Mouse (Mus musculus) E14TG2a.4 (cell line): Measurements from ENCODE around the gene Dtx4.

Experiments used
- H3K27me3 ChIP-seq: 2 replicates; pipeline ENCODE4 v1.6.1; 2014; ENCODE audit warnings: low read length, control low read depth; ENCODE audit not compliant: insufficient read depth
- H3K36me3 ChIP-seq: 2 replicates; pipeline ENCODE4 v1.6.1; 2014; ENCODE audit warnings: low read length, control low read depth; ENCODE audit not compliant: insufficient read depth
- H3K4me1 ChIP-seq: replicated peaks from 2 replicates; pipeline ENCODE4 v1.6.1; 2014; ENCODE audit warnings: low read depth, low read length, control low read depth
- H3K4me3 ChIP-seq: replicated peaks from 2 replicates; pipeline ENCODE4 v1.5.1; 2014; ENCODE audit warnings: mild to moderate bottlenecking, low read length
- H3K9me3 ChIP-seq: 2 replicates; pipeline ENCODE4 v1.6.1; 2014; ENCODE audit warnings: low read length, control low read depth
- CTCF ChIP-seq: conservative IDR thresholded peaks from 2 replicates; pipeline ENCODE4 v1.5.1; 2014; ENCODE audit warnings: low read length
- NANOG ChIP-seq: IDR thresholded peaks from 2 replicates; pipeline ENCODE4 v1.6.1; 2014; ENCODE audit warnings: borderline replicate concordance, low read length, mixed read lengths
- POU5F1 ChIP-seq: IDR thresholded peaks from 2 replicates; pipeline ENCODE4 v1.6.1; 2014; ENCODE audit warnings: low read length, borderline replicate concordance

Gene Dtx4

DNA sequence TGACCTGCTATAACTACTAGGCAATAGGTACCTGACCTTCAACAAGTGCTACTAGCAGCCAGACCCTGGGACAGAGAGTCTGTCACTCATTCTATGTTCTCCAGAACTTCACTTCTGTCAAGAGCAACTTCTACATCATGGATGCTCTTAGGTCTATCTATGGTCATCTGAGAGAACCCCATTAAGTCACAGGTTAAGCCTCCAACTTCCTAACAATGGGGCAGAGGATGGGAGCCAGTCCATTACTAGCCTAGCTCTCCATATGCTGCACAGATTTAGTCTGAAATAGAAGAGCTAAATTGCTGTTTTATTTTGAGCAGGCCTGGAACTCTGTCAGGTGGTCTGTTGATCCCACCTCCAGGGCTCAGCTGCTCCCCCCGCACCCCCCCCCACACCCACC, 2.3 kb downstream of the Dtx4 start:
- no peak for TF ChIP-seq CTCF
- no peak for TF ChIP-seq NANOG
- no peak for TF ChIP-seq POU5F1
- Histone ChIP-seq H3K27me3 (peaks cover 42% of the 10 kb centered on the region), H3K4me3 (no peak overlapping the region), H3K9me3 (no peaks in the 10 kb centered on the region), H3K4me1 (peaks cover 29% of the 10 kb centered on the region), H3K36me3 (no peaks in the 10 kb centered on the region)

DNA sequence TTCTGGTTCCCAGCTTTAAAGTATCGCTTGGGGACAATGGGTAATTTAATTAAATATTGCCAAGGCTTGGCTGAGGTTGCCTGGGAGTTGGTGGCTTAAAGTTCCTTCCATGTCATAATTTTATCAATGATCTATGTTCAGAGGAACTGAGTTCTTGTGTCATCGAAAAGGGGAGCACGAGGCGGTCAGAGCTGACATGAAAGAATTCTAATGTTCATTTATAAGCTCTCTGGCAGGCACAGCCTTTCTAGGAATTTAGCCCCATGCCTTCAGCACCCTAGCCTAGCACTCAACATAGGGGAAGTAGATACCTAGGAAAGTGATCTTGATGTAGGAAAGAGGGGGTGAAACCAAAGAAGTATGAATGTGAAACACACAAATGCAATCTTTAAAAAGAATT, 2.9 kb downstream of the Dtx4 start:
- Histone ChIP-seq H3K27me3 (peaks cover 42% of the 10 kb centered on the region), H3K36me3 (no peaks in the 10 kb centered on the region), H3K4me1 (peaks cover 36% of the 10 kb centered on the region), H3K9me3 (no peaks in the 10 kb centered on the region), H3K4me3 (no peak overlapping the region)
- TF ChIP-seq CTCF (no peak), POU5F1 (no peak), NANOG (no peak)

DNA sequence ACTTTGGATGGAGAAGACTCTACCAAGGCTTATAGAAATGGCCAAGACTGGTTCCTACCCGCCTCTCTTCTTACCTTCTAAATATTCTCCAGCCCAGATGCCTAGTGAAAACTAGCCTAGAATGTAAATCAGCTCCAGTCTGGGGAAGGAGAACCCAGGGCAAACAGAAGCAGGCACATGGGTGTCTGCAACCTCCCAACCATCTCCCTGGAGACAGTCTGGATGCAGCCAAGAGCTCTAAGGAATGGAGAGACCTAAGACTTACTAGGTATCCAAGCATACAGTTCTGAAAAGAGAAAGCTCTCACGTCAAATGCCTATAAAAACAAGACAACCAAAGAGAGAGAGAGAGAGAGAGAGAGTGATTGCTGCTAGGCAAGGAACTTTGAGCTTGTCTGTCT, 3.3 kb downstream of the Dtx4 start:
- Histone ChIP-seq H3K4me3 (no peak overlapping the region), H3K9me3 (no peaks in the 10 kb centered on the region), H3K36me3 (no peaks in the 10 kb centered on the region), H3K27me3 (peaks cover 42% of the 10 kb centered on the region), H3K4me1 (peaks cover 36% of the 10 kb centered on the region)
- TF ChIP-seq POU5F1 = no peak
- no peak for TF ChIP-seq NANOG
- TF ChIP-seq CTCF = no peak

DNA sequence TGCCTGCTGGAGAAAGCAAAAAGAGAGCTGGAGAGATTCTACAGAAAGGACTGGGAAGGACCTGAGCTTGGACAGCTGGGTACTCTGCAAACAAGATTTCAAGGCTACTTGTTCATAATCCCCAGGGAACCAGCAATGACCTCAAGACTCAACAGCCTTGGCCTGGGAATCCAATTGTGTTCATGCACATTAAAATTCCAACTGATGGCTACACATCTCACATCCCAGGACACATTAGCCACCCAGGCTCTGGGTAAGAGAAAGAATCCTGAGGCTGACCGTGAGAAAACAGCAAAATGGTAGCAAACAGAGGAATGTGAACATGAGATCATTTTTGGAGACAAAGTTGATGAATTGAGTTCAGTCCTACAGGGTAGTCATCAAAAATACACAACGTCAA, 5.0 kb downstream of the Dtx4 start:
- Histone ChIP-seq H3K4me3 (no peak overlapping the region), H3K27me3 (peaks cover 40% of the 10 kb centered on the region), H3K4me1 (peaks cover 36% of the 10 kb centered on the region), H3K9me3 (no peaks in the 10 kb centered on the region), H3K36me3 (peaks cover 3% of the 10 kb centered on the region; the same call in 1 of the 2 replicates)
- TF ChIP-seq CTCF (no peak), POU5F1 (no peak), NANOG (no peak)

DNA sequence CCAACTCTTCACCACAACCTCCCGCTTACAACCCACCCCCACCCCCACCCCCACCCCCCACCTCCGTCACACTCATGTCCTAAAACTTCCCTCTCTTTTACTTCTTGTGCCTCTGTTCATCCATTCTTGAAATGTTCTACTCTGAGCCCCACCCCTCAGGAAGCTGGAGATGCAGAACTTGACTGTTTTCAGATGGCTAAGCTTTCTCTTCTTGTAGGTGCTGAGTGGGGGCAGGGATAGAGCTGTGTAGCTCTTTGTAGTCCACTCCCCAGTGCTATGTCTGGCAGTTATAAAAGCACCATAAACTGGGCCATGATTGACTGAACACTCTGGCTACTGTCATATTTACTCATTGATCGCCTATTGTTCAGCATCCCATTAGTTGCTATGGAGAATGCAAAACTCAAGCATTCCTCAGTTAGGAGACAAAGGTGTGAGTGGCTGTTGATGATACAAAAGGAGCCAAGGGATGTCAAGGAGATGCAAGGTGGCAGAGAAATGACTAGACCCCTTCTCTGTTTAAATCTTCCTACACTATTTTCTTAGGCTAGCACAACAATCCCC, 6.2 kb downstream of the Dtx4 start:
- H3K9me3 ChIP-seq = no peaks in the 10 kb centered on the region
- H3K4me3 ChIP-seq = no peak overlapping the region
- no peak for TF ChIP-seq NANOG
- TF ChIP-seq CTCF = no peak
- no peak for TF ChIP-seq POU5F1
- H3K36me3 ChIP-seq = peaks cover 3% of the 10 kb centered on the region; the same call in 1 of the 2 replicates
- H3K4me1 ChIP-seq = peaks cover 39% of the 10 kb centered on the region
- H3K27me3 ChIP-seq = peaks cover 28% of the 10 kb centered on the region

DNA sequence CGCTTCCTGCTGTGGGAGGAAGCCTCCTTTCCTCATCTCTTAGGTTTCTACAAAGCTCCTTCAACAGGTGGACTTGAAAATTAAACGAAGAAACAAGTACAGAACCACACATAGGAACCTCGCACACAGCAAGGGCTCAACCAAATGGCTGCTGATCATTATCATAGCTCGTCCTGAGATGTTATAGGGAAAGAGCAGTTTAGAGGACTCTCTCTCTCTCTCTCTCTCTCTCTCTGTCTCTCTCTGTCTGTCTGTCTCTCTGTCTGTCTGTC, 7.1 kb downstream of the Dtx4 start:
- peaks cover 19% of the 10 kb centered on the region for H3K27me3 ChIP-seq
- H3K4me1 ChIP-seq = peaks cover 39% of the 10 kb centered on the region
- peaks cover 3% of the 10 kb centered on the region; the same call in 1 of the 2 replicates for H3K36me3 ChIP-seq
- TF ChIP-seq NANOG = no peak
- no peak for TF ChIP-seq CTCF
- no peak for TF ChIP-seq POU5F1
- no peaks in the 10 kb centered on the region for H3K9me3 ChIP-seq
- no peak overlapping the region for H3K4me3 ChIP-seq

DNA sequence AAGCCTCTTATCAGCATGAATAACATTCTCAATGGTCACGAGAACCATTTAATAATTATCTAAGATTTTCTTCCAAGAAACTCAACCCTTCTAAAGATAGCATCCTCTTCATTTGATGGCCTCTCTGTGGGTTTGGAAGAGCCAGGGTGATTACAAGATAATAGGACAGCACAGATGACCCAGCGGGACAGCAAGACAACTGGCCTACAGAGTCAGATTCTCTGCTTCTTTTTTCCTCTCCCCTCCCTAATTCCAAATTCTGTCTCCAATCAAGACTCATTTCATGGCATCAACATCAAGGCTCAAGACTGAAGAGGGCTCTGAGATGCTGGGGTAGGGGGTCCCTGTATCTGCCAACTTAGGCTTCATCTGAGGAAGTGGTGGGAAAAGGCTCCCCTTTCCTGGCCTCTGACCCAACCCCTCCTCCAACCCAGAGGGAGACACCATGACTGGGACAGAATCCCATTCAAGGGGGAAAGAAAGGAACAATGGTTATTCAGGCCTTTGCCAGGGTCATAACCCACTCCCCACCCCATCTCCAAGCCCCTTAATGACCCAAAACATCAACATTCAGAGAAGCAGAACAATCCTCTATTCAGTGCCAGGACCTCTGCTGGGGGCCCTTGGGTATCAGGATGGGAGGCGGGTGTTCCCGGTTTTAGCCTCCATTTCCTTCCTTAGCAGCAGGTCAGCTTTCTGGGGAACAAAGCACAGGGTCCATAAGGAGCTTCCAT, 7.6 kb downstream of the Dtx4 start:
- Histone ChIP-seq H3K27me3 (peaks cover 15% of the 10 kb centered on the region), H3K4me1 (peaks cover 44% of the 10 kb centered on the region), H3K9me3 (no peaks in the 10 kb centered on the region), H3K4me3 (no peak overlapping the region), H3K36me3 (peaks cover 3% of the 10 kb centered on the region; the same call in 1 of the 2 replicates)
- TF ChIP-seq CTCF = no peak
- TF ChIP-seq POU5F1 = no peak
- TF ChIP-seq NANOG = no peak

DNA sequence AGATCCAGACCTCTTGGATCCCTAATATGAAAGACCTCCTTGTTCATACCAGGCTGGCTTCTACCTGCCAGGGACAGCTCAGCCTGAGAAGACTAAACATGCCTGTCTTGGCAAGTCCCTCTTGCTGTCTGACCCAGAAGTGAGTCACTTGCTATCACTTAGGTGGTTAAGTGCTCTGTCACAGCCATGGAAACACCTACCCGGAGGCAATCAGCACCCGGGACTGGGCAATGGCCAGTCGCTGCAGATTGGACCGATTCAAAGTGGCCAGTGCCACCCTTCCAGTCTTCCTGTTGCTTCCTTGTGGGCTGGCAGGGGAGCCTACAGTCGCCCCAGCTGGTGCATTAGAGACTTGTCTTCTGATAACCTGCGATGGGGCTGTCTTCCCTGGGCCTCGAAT, 9.6 kb downstream of the Dtx4 start:
- H3K4me3 ChIP-seq = no peak overlapping the region
- H3K27me3 ChIP-seq = peaks cover 5% of the 10 kb centered on the region
- no peak for TF ChIP-seq CTCF
- TF ChIP-seq POU5F1 = no peak
- TF ChIP-seq NANOG = no peak
- H3K9me3 ChIP-seq = no peaks in the 10 kb centered on the region
- peaks cover 63% of the 10 kb centered on the region for H3K4me1 ChIP-seq
- H3K36me3 ChIP-seq = peaks cover 3% of the 10 kb centered on the region; the same call in 1 of the 2 replicates
